Mouse (Mus musculus): Measurements from ENCODE around the gene Amotl1. TPM values are rescaled to one million over a fixed set of nuclear protein-coding genes. Genes with fewer than 3 reads are reported as not detected.
A peak's percentile ranks its signal among the peaks of the same experiment; 100 is the strongest.

The Amotl1 gene
- polyA plus RNA-seq, 1 experiment from 2014 or later, result 17.6 TPM

- peak overlapping the region; percentile 96 for H3K9ac ChIP-seq (ENCODE audit: low read length)
- H3K4me3 ChIP-seq (ENCODE audit: low read length), result peak overlapping the region; percentile 87
- H3K9me3 ChIP-seq (ENCODE audit: control insufficient read depth, low read length), result no peaks in the 10 kb centered on the region
- H3K4me2 ChIP-seq (ENCODE audit: low read depth, low read length), result peak overlapping the region; percentile 67
- 2% methylated on average over 15 of the region's 15 CpGs for WGBS
- H3K27ac ChIP-seq (ENCODE audit: low read length), result peak overlapping the region; percentile 93
- peaks cover 40% of the 10 kb centered on the region for H3K4me1 ChIP-seq (replicated peaks; ENCODE audit: control insufficient read depth, insufficient read depth, low read length)
- no peaks in the 10 kb centered on the region for H3K36me3 ChIP-seq (ENCODE audit: control insufficient read depth, insufficient read depth, low read length)
- H3K27me3 ChIP-seq (ENCODE audit: control insufficient read depth, insufficient read depth, low read depth, low read length), result no peaks in the 10 kb centered on the region
- ATAC-seq (ENCODE audit: low read depth), result 0 out of 2 replicates have a peak, but pooled peaks have one; percentile 3
Measured at GRCm38 (mm10) chr9:14613308-14614204, 31.3 kb downstream of the Amotl1 start.

DNA sequence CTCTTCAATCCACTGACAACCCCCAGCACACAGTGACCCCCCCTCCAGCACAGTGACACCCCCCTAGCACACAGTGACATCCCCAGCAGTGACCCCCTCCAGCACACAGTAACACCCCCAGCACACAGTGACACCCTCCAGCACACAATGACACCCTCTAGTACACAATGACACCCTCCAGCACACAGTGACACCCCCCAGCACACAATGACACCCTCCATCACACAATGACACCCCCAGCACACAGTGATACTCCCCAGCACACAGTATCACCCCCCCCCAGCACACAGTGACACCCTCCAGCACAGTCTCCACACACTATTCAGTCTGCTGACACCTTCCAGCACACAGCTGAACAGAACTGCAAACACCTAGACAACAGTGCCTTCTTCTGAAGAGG lies 32.3 kb downstream of the Amotl1 start:
- Histone ChIP-seq H3K9me3 (ENCODE audit: control insufficient read depth, low read length) (no peaks in the 10 kb centered on the region), H3K4me3 (ENCODE audit: low read length) (peak overlapping the region; percentile 87), H3K36me3 (ENCODE audit: control insufficient read depth, insufficient read depth, low read length) (no peaks in the 10 kb centered on the region), H3K27ac (ENCODE audit: low read length) (no peak overlapping the region), H3K9ac (ENCODE audit: low read length) (peak overlapping the region; percentile 96), H3K4me1 (replicated peaks; ENCODE audit: control insufficient read depth, insufficient read depth, low read length) (peaks cover 41% of the 10 kb centered on the region), H3K4me2 (ENCODE audit: low read depth, low read length) (peak overlapping the region; percentile 67), H3K27me3 (ENCODE audit: control insufficient read depth, insufficient read depth, low read depth, low read length) (no peaks in the 10 kb centered on the region)
- no peak for ATAC-seq (ENCODE audit: low read depth)

DNA sequence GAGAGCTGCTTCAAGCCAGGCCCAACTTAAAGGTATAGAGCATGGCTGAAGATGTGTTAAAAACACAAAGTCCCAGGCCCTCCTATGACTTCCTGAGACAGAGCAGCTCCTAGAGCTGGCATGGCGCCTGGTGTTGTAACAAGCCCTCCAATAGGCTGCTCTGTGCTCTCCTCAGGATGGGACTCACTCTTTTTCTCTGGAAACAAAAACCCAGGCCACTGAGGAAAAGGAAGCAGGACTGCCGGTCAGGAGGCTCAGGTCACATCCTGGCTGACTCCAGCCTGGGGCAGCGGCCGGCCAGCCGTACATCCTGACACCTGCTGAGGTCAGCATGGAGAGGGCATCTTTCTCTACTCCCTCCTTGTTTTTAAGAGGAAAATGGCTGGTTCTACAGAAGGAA lies 36.3 kb downstream of the Amotl1 start:
- H3K4me1 ChIP-seq (replicated peaks; ENCODE audit: control insufficient read depth, insufficient read depth, low read length), result peaks cover 29% of the 10 kb centered on the region
- H3K9ac ChIP-seq (ENCODE audit: low read length), result no peak overlapping the region
- peak; percentile 85 for ATAC-seq (ENCODE audit: low read depth)
- H3K27ac ChIP-seq (ENCODE audit: low read length), result peak overlapping the region; percentile 28; the same call in 1 of the 2 replicates
- H3K36me3 ChIP-seq (ENCODE audit: control insufficient read depth, insufficient read depth, low read length), result no peaks in the 10 kb centered on the region
- no peaks in the 10 kb centered on the region for H3K9me3 ChIP-seq (ENCODE audit: control insufficient read depth, low read length)
- 38% methylated on average over 5 of the region's 5 CpGs for WGBS
- H3K27me3 ChIP-seq (ENCODE audit: control insufficient read depth, insufficient read depth, low read depth, low read length), result no peaks in the 10 kb centered on the region
- no peak overlapping the region for H3K4me2 ChIP-seq (ENCODE audit: low read depth, low read length)
- no peak overlapping the region for H3K4me3 ChIP-seq (ENCODE audit: low read length)

GRCm38 (mm10) chr9:14607464-14607863 lies 37.4 kb downstream of the Amotl1 start:
- Histone ChIP-seq H3K9me3 (ENCODE audit: control insufficient read depth, low read length) (no peaks in the 10 kb centered on the region), H3K4me2 (ENCODE audit: low read depth, low read length) (no peak overlapping the region), H3K27me3 (ENCODE audit: control insufficient read depth, insufficient read depth, low read depth, low read length) (no peaks in the 10 kb centered on the region), H3K4me1 (replicated peaks; ENCODE audit: control insufficient read depth, insufficient read depth, low read length) (peaks cover 21% of the 10 kb centered on the region), H3K9ac (ENCODE audit: low read length) (no peak overlapping the region), H3K27ac (ENCODE audit: low read length) (no peak overlapping the region), H3K4me3 (ENCODE audit: low read length) (no peak overlapping the region), H3K36me3 (ENCODE audit: control insufficient read depth, insufficient read depth, low read length) (no peaks in the 10 kb centered on the region)
- WGBS, result 37% methylated on average over 3 of the region's 3 CpGs
- ATAC-seq (ENCODE audit: low read depth), result no peak

DNA sequence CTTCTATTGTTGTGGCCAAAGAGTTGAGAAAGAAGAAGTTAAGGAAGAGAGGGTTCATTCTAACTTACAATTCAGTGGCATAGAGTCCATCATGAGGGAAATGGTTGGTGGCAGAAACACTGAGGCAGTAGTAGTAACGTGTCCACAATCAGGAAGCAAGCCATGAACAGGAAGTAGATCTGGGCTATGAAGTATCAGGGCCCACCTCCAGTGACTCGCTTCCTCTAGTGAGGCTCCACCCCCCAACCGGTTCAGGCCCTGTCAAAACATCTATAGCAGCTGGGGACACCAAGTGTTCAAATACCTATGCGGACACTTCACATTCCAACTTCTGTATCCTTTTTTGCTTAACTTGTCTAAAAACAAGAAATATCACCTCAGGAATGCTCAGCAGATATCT lies 38.9 kb downstream of the Amotl1 start:
- WGBS, result 68% methylated on average over 4 of the region's 4 CpGs
- no peak for ATAC-seq (ENCODE audit: low read depth)
- Histone ChIP-seq H3K4me3 (ENCODE audit: low read length) (no peak overlapping the region), H3K27ac (ENCODE audit: low read length) (no peak overlapping the region), H3K9ac (ENCODE audit: low read length) (no peak overlapping the region), H3K9me3 (ENCODE audit: control insufficient read depth, low read length) (no peaks in the 10 kb centered on the region), H3K36me3 (ENCODE audit: control insufficient read depth, insufficient read depth, low read length) (no peaks in the 10 kb centered on the region), H3K27me3 (ENCODE audit: control insufficient read depth, insufficient read depth, low read depth, low read length) (no peaks in the 10 kb centered on the region), H3K4me2 (ENCODE audit: low read depth, low read length) (no peak overlapping the region), H3K4me1 (replicated peaks; ENCODE audit: control insufficient read depth, insufficient read depth, low read length) (peaks cover 11% of the 10 kb centered on the region)

DNA sequence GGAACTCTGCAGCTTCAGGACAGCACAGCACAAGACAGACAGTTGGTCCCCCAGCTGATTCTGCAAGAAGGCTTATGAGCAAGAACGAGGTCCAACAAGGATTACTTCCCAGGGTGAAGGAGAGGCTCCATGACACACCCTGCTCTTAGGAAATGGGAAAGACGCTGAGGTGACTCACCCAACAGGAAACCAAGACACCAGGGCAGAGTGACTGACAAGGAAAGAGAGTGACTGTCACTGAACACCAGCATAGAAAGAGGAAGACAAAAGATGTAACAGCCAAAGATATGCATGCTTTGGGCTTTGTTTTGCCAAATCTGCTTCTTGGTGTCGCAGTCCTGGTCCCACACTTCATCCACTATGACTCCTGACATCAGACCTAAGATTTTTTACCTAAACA lies 40.5 kb downstream of the Amotl1 start:
- Histone ChIP-seq H3K4me1 (replicated peaks; ENCODE audit: control insufficient read depth, insufficient read depth, low read length) (peaks cover 16% of the 10 kb centered on the region), H3K27ac (ENCODE audit: low read length) (no peak overlapping the region), H3K4me3 (ENCODE audit: low read length) (no peak overlapping the region), H3K4me2 (ENCODE audit: low read depth, low read length) (no peak overlapping the region), H3K27me3 (ENCODE audit: control insufficient read depth, insufficient read depth, low read depth, low read length) (no peaks in the 10 kb centered on the region), H3K36me3 (ENCODE audit: control insufficient read depth, insufficient read depth, low read length) (no peaks in the 10 kb centered on the region), H3K9me3 (ENCODE audit: control insufficient read depth, low read length) (no peaks in the 10 kb centered on the region), H3K9ac (ENCODE audit: low read length) (no peak overlapping the region)
- WGBS, result 74% methylated on average over 3 of the region's 3 CpGs
- ATAC-seq (ENCODE audit: low read depth), result no peak

DNA sequence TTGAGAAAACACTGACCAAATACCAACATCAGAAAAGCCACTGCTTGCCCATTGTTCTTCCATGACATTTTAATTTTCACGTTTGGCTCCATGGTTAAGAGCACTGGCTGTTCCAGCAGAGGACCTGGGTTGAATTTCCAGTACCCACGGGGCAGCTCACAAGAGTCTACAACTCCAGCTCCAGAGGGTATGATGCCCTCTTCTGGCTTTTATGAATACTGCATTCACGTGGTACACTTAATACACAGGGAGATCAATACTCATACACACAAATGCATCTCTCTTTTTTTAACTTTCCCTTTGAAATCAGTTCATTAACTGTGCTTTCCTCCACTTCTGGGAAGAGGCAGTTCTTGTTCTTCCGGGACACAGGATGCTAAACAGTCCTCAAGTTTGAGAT lies 41.4 kb downstream of the Amotl1 start:
- Histone ChIP-seq H3K9ac (ENCODE audit: low read length) (no peak overlapping the region), H3K4me3 (ENCODE audit: low read length) (no peak overlapping the region), H3K27me3 (ENCODE audit: control insufficient read depth, insufficient read depth, low read depth, low read length) (no peaks in the 10 kb centered on the region), H3K4me1 (replicated peaks; ENCODE audit: control insufficient read depth, insufficient read depth, low read length) (peaks cover 15% of the 10 kb centered on the region; the same call in 1 of the 2 replicates), H3K27ac (ENCODE audit: low read length) (no peak overlapping the region), H3K4me2 (ENCODE audit: low read depth, low read length) (no peak overlapping the region), H3K9me3 (ENCODE audit: control insufficient read depth, low read length) (no peaks in the 10 kb centered on the region), H3K36me3 (ENCODE audit: control insufficient read depth, insufficient read depth, low read length) (no peaks in the 10 kb centered on the region)
- WGBS, result 86% methylated on average over 4 of the region's 4 CpGs
- ATAC-seq (ENCODE audit: low read depth), result no peak

DNA sequence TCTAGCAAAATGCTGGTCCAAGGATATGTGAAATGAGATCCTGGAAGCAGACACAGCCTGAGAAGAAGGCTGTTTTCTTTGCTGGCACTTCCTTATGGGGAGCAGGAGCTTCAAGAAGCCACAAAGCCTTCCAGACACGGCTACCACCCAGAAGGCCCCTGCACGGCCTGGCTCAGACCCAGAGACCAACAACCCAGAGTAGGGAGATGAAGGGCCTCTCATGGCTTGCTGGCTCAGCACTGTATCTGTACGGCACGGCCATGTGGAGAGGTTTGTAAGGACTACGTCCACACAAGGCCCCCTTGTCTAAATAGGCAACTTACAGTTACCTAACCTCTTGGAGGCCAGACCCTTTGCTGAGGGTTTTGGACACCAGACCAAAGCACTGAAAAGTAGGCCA lies 45.1 kb downstream of the Amotl1 start:
- Histone ChIP-seq H3K9me3 (ENCODE audit: control insufficient read depth, low read length) (no peaks in the 10 kb centered on the region), H3K36me3 (ENCODE audit: control insufficient read depth, insufficient read depth, low read length) (peaks cover 11% of the 10 kb centered on the region), H3K27me3 (ENCODE audit: control insufficient read depth, insufficient read depth, low read depth, low read length) (no peaks in the 10 kb centered on the region), H3K4me3 (ENCODE audit: low read length) (no peak overlapping the region), H3K27ac (ENCODE audit: low read length) (no peak overlapping the region; the same call in 1 of the 2 replicates), H3K4me2 (ENCODE audit: low read depth, low read length) (no peak overlapping the region), H3K9ac (ENCODE audit: low read length) (no peak overlapping the region), H3K4me1 (replicated peaks; ENCODE audit: control insufficient read depth, insufficient read depth, low read length) (peaks cover 18% of the 10 kb centered on the region; the same call in 1 of the 2 replicates)
- WGBS, result 48% methylated on average over 5 of the region's 5 CpGs
- peak; percentile 65 for ATAC-seq (ENCODE audit: low read depth)

DNA sequence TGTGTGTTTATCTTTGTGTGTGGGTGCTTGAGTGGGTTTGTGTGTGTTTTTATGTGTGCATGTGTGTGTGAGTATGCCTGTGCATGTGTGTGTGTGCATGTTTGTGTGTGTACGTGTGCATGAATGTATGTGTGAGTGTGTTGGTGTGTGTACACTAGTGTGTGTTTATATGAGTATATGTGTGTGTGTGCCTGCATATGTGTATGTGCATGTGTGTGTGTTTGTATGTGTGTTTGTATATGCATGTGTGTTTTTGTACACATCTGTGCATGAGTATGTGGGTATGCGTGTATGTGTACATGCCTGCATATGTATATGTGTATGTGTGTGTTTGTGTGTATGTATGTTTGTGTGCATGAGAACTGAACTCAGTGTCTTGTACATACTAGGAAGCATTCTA lies 46.7 kb downstream of the Amotl1 start:
- Histone ChIP-seq H3K4me3 (ENCODE audit: low read length) (no peak overlapping the region), H3K4me2 (ENCODE audit: low read depth, low read length) (no peak overlapping the region), H3K27me3 (ENCODE audit: control insufficient read depth, insufficient read depth, low read depth, low read length) (no peaks in the 10 kb centered on the region), H3K27ac (ENCODE audit: low read length) (no peak overlapping the region), H3K36me3 (ENCODE audit: control insufficient read depth, insufficient read depth, low read length) (peaks cover 15% of the 10 kb centered on the region), H3K4me1 (replicated peaks; ENCODE audit: control insufficient read depth, insufficient read depth, low read length) (peaks cover 18% of the 10 kb centered on the region; the same call in 1 of the 2 replicates), H3K9me3 (ENCODE audit: control insufficient read depth, low read length) (no peaks in the 10 kb centered on the region), H3K9ac (ENCODE audit: low read length) (no peak overlapping the region)
- 93% methylated on average over 2 of the region's 2 CpGs for WGBS
- no peak for ATAC-seq (ENCODE audit: low read depth)

Measured in lung, embryonic 16.5 days (tissue).